Mouse (Mus musculus) adipocyte (in vitro differentiated cells): ENCODE measurements around the gene Lrp1.
A peak's percentile ranks its signal among the peaks of the same experiment; 100 is the strongest.

Source experiments
- DNase-seq: peaks from one replicate; pipeline ENCODE4 v3.0.0-alpha.2; 2016; ENCODE audit warnings: low spot score

Lrp1 gene

GRCm38 (mm10) chr10:127614236-127615033 lies 6.5 kb downstream of the Lrp1 start:
- no peak for DNase-seq

- DNase-seq, result no peak
These were observed 8.7 kb downstream of the Lrp1 start for GRCm38 (mm10) chr10:127612079-127612775.

- DNase-seq, result no peak
These were observed 10.9 kb downstream of the Lrp1 start for GRCm38 (mm10) chr10:127610066-127610415.

- no peak for DNase-seq
These were observed 11.4 kb downstream of the Lrp1 start for GRCm38 (mm10) chr10:127609415-127610065.

GRCm38 (mm10) chr10:127607059-127607458 lies 13.9 kb downstream of the Lrp1 start:
- no peak for DNase-seq

GRCm38 (mm10) chr10:127605756-127606155 lies 15.2 kb downstream of the Lrp1 start:
- DNase-seq, result no peak

GRCm38 (mm10) chr10:127605251-127605547 lies 15.7 kb downstream of the Lrp1 start:
- DNase-seq, result no peak

- DNase-seq, result peak; percentile 58
These were observed 16.3 kb downstream of the Lrp1 start for GRCm38 (mm10) chr10:127604465-127605250.

GRCm38 (mm10) chr10:127603437-127604371 lies 17.2 kb downstream of the Lrp1 start:
- no peak for DNase-seq

- peak; percentile 29 for DNase-seq
These were observed 18.8 kb downstream of the Lrp1 start for GRCm38 (mm10) chr10:127602194-127602593.

GRCm38 (mm10) chr10:127599779-127600541 lies 21.0 kb downstream of the Lrp1 start:
- peak; percentile 96 for DNase-seq

GRCm38 (mm10) chr10:127599252-127599651 lies 21.7 kb downstream of the Lrp1 start:
- DNase-seq, result no peak

- peak; percentile 69 for DNase-seq
These were observed 22.3 kb downstream of the Lrp1 start for GRCm38 (mm10) chr10:127598607-127599006.

- DNase-seq, result peak; percentile 80
These were observed 23.5 kb downstream of the Lrp1 start for GRCm38 (mm10) chr10:127597311-127597901.

- peak; percentile 62 for DNase-seq
These were observed 24.5 kb downstream of the Lrp1 start for GRCm38 (mm10) chr10:127596321-127596941.

GRCm38 (mm10) chr10:127594930-127595715 lies 25.8 kb downstream of the Lrp1 start:
- DNase-seq, result no peak

GRCm38 (mm10) chr10:127594405-127594804 lies 26.5 kb downstream of the Lrp1 start:
- no peak for DNase-seq

- no peak for DNase-seq
These were observed 28.1 kb downstream of the Lrp1 start for GRCm38 (mm10) chr10:127592850-127593249.

- DNase-seq, result no peak
These were observed 28.5 kb downstream of the Lrp1 start for GRCm38 (mm10) chr10:127592423-127592822.
